Mouse (Mus musculus) embryo, embryonic 11.5 days (tissue): ENCODE measurements around the gene Psd4.

ENCODE experiments used
- DNase-seq: peaks from one replicate; pipeline ENCODE4 v3.0.0-alpha.2; 2012; ENCODE audit warnings: low read depth, low spot score

Gene Psd4

DNA sequence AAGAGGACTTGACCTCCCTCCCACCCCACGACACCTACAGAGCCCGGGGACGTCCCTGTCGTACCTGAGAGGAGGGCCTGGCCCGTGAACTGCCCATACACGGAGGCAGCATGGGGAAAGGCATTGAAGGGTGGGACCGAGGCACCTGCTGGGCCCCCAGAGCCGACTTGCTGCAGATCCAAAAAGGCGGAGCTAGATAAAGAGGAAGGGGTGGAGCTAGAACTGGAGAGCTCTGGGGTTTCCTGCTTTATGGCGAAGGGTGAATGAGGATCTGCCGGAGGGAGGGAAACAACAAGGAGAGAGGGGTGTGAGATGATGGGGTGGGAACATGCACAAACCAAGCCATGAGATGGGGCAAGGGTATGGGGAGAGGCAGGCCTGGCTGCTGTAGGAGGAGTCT is 68.3 kb downstream of the Psd4 start:
- DNase-seq, result no peak

DNA sequence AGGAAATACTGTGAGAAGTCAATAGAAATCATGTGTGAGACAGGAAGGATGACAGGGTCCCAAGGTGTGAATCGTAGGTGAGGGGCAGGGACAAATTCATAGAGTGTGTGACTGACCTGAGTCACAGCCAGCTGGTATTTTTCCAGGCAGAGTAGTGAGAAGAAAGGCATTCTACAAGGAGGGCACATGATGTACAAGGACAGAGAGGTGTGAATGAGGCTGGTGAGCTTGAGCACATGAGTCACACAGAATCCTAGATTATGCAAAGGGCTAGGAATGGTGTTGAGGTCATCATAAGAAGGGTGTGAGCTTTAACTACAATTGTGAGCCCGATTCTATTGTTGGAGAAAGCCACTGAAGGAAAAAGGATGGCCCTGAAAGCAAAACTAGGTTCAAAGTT is 72.7 kb downstream of the Psd4 start:
- DNase-seq, result no peak

DNA sequence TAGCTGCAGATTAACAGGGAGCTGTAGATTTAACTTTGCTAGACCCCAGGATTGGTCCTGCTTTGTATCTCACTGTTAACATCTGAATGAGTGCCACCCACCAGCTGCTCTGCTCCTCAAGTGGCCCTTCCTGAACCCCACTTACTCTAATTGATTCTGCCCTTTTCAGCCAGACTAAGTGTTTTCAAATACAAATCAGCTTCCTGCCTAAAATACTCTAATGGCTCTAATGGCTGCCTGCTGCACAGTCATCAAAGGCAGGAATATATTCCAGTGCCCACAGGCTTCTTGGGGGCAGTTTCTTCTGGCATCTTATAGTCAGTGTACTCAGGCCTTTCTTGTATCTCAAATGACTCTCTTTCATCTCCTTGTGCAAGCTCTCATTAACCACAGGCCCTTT is 74.5 kb downstream of the Psd4 start:
- DNase-seq, result no peak

DNA sequence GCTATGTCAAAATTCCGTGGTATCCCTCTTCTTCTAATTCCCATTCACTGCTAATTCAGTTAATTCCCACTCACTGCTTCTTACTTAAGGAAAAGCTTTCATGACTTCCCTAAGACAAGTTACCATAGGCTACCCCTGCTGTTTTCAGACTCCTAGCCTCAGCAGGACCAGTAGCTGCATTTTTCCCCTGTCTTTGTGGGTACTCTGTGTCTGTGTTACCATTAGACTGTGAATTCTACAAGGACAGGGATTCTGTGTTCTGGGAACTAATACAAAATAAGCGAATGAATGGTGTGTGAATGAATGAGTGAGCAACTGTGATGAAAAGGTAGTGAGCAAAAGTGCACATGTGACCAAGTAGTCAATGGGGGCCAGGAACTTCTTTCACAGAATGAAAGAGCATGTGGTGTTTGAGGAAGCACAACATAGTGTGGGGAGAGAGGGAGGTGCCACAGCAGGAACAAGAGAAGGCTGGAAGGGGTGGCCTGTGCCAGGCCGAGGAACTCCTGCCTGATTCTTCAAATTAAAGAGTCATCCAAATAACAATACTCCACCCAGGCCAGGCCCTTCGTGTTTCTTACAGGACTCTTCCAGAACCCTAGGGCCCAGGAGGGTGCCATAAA is 75.0 kb downstream of the Psd4 start:
- DNase-seq, result no peak

- no peak for DNase-seq
These were observed 75.9 kb downstream of the Psd4 start for GRCm38 (mm10) chr2:24443256-24443790.

DNA sequence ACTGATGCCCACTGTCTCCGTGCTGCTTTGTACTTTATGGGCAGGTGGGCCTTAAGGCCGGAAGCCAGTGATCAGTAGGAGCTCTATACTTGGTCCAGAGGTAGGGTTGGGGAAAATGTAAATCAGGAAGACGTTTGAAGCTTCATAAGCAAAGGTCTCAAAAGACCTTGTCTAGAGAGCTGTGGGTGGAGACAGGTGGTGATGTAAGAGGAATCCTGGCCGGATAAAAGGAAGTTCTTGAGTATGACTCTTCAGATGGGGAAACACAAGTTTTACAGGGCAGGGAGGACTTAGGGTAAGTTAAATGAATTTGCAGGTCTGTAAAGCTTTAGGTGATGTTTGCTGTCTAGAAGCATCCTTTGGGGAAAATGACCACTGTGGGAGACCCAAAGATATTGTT is 81.7 kb downstream of the Psd4 start:
- DNase-seq, result no peak

- no peak for DNase-seq
These were observed 85.8 kb downstream of the Psd4 start for GRCm38 (mm10) chr2:24453206-24453605.

DNA sequence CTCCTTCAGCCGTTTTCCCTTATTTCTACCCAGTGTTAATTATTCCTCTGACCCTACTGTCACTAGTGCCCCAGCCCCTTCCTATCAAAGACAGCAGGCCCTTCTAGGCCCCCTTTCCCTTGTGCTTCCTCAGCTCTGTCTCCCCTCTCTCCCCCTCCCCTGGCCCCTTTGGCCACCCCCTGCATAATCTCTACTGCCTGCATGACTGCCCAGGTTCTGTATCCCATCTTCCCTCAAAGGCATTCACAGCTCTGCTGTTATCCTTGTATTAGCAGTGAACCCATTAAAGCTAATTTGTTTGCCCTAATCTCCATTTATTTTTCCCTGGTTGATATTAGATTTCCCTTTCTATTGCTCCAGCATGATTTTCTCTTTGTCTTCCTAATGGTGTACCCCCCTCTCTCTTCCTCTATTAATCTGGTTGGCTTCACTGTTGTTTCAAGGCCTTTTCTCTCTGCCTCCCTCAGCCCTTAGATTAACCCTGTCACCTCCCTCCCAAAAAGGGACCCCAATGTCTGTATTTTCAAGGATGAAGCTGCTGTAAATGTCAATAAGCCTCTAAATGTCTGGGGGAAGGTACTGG is 87.1 kb downstream of the Psd4 start:
- no peak for DNase-seq

GRCm38 (mm10) chr2:24455057-24455855 is 87.9 kb downstream of the Psd4 start:
- no peak for DNase-seq

DNA sequence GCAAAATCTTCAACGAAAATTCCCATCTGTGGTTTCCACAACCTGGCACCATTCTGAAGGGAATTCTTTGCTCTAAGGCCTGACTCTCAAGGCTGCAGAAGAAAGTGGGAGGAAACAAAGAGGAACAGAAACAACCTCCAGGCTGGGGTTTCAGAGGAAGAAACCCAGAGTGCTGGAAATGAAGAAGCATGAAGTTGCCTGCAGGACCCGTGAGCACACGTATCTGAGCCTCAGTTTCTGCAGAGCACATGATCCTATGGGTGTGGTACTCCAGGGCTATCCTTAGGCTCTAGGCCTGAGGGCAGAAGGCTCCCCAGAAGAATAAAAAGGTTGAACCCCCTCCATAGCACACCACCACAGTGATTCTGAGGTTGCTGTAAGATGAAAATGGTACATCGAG is 89.5 kb downstream of the Psd4 start:
- DNase-seq, result no peak

GRCm38 (mm10) chr2:24460112-24460807 is 92.9 kb downstream of the Psd4 start:
- no peak for DNase-seq

DNA sequence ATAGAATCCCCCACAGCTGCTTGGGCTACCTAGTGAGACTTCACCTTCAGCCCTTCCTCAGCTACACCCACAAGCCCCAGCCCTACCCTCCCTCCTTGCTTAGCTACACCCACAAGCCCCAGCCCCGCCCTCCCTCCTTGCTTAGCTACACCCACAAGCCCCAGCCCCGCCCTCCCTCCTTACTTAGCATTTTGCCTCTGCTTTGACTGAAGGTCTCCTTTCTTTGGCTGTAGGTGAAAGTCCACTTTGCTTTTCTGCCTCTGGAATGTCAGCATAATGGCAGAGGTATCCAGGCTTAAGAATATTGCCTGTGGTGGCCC is 93.4 kb downstream of the Psd4 start:
- DNase-seq, result no peak
